Mouse (Mus musculus): ENCODE measurements at regions not wholly inside any gene's neighbourhood (a gene's known extent, or its start where the extent isn't known, plus 50 kb on each side); places are given as distances from the start of the nearest gene placed in this dataset.
"Not testable (repeated sequence)": the region's sequence is repeated elsewhere in the genome, so short reads cannot be mapped to it uniquely, and the experiment has no call there.

DNA sequence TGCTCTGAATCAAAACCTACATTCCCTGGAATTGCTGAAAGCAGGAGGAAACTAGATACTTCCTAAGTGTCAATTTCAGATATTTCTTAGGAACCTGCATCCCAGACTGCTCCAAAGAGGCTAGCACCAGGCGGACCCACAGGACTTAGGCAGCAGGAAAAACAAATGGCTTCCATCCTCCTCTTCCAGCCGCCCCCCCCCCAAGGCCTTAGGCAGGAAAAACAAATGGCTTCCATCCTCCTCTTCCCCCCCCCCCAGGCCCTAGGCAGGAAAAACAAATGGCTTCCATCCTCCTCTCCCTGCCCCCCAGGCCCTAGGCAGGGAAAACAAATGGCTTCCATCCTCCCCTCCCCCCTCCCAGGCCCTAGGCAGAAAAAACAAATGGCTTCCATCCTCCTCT lies 64.5 kb upstream of the Nap1l2 start:
- no peak for DNase-seq

DNA sequence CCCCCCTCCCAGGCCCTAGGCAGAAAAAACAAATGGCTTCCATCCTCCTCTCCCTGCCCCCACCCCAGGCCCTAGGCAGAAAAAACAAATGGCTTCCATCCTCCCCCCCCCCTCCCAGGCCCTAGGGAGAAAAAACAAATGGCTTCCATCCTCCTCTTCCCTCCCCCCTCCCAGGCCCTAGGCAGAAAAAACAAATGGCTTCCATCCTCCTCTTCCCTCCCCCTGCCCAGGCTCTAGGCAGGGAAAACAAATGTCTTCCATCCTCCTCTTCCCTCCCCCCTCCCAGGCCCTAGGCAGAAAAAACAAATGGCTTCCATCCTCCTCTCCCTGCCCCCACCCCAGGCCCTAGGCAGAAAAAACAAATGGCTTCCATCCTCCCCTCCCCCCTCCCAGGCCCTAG lies 65.0 kb upstream of the Nap1l2 start:
- not testable (repeated sequence) for DNase-seq

DNA sequence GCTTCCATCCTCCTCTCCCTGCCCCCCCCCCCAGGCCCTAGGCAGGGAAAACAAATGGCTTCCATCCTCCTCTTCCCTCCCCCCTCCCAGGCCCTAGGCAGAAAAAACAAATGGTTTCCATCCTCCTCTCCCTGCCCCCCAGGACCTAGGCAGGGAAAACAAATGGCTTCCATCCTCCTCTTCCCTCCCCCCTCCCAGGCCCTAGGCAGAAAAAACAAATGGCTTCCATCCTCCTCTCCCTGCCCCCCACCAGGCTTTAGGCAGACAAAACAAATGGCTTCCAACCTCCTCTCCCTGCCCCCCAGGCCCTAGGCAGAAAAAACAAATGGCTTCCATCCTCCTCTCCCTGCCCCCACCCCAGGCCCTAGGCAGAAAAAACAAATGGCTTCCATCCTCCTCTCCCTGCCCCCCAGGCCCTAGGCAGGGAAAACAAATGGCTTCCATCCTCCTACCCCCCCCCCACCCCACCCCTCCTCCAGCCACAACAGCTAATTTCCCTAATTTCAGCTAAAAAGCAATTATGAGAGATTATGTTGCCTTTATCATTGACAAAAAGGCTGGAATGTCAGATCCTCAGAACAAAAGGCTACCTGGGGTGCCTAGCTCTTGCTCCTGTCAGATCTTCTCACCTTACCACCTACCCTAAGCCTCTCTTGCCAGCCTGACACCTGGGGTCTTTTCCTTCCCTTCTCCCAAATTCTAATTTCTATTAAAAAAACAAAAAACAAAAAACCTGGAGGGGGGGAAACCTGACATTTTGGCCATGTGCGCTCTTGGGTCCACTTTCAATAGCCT lies 65.8 kb upstream of the Nap1l2 start:
- DNase-seq = not testable (repeated sequence)

GRCm38 (mm10) chrX:103252881-103253280 lies 66.4 kb upstream of the Nap1l2 start:
- DNase-seq = no peak

DNA sequence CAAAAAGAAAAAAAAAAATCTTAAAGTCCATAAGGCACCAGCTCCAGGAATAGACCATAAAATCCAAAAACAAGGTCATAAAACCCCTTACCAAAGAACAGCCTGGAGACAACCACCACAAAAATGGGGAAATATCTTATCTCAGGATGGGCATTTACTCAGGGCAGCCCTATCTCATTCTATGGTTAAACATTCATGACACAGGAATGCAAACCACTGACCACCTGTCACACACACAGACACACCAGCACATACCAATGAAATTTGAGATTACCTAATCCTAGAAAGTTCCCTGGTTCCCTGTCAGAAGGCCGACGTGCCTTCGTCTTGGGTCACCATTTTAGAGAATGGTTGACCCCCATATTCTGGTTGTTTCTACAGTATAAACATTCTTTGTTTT lies 66.3 kb upstream of the Cdx4 start:
- DNase-seq = no peak

- peak in 1 of 2 experiments; percentile 1 for DNase-seq
Measured at GRCm38 (mm10) chrX:103259882-103260281, 61.3 kb upstream of the Cdx4 start.

Data from adrenal gland, postnatal 36 days (tissue).